Mouse (Mus musculus) small intestine, adult 2 months (tissue): Measurements from ENCODE around the gene Gm10134.

Source experiments
- CTCF ChIP-seq: fragments of 200-500 bp; IDR thresholded peaks from 2 replicates; pipeline ENCODE4 v1.5.1; 2012; ENCODE audit warnings: low read depth, mild to moderate bottlenecking, control low read depth, inconsistent platforms, low read length, moderate library complexity, mixed read lengths; ENCODE audit not compliant: insufficient replicate concordance, insufficient read length; ENCODE audit errors: extremely low read depth
- POLR2A ChIP-seq: fragments of 200-500 bp; IDR thresholded peaks from 2 replicates; pipeline ENCODE4 v1.6.1; 2012; ENCODE audit warnings: low read depth, mild to moderate bottlenecking, control low read depth, inconsistent platforms, low read length, moderate library complexity

DNA sequence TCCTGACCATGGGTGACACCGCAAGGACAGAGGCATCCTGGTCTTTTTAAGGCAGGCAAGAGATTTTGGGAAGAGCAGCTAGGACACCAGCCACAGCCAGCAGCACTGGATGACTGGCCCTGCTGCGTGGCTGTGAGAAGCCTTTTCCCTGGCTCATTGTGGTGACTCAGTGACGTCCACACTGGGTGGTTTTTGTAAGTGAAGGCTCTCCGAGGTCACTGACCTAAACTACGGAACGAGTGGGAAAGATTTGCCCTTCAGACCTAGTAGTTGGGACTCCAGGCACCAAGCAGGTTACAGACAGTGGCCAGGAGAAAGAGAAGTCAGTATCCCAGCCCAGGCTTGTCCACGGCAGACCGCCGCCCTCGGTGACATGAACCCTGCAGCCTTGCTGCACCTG is 18.5 kb downstream of the Gm10134 start:
- TF ChIP-seq POLR2A (no peak), CTCF (no peak)
